Mouse (Mus musculus) kidney, adult 2 months (tissue): ENCODE measurements around the gene Timmdc1.

Experiments
- CTCF ChIP-seq: fragments of 200-500 bp; conservative IDR thresholded peaks from 2 replicates; pipeline ENCODE4 v1.5.1; 2011; ENCODE audit warnings: low read depth, mild to moderate bottlenecking, control low read depth, low read length, moderate library complexity, mixed read lengths; ENCODE audit not compliant: insufficient read depth, insufficient read length
- POLR2A ChIP-seq: fragments of 200-500 bp; IDR thresholded peaks from one replicate; pipeline ENCODE4 v1.6.1; 2011; ENCODE audit warnings: low read depth, low read length, control low read depth

- TF ChIP-seq POLR2A (no peak), CTCF (no peak)
Observed at GRCm38 (mm10) chr16:38493890-38494289, 28.6 kb downstream of the Timmdc1 start.
